Mouse (Mus musculus): ENCODE measurements around the gene Apobec4.
"Not testable (repeated sequence)": the region's sequence is repeated elsewhere in the genome, so short reads cannot be mapped to it uniquely, and the experiment has no call there.

Apobec4 gene

DNA sequence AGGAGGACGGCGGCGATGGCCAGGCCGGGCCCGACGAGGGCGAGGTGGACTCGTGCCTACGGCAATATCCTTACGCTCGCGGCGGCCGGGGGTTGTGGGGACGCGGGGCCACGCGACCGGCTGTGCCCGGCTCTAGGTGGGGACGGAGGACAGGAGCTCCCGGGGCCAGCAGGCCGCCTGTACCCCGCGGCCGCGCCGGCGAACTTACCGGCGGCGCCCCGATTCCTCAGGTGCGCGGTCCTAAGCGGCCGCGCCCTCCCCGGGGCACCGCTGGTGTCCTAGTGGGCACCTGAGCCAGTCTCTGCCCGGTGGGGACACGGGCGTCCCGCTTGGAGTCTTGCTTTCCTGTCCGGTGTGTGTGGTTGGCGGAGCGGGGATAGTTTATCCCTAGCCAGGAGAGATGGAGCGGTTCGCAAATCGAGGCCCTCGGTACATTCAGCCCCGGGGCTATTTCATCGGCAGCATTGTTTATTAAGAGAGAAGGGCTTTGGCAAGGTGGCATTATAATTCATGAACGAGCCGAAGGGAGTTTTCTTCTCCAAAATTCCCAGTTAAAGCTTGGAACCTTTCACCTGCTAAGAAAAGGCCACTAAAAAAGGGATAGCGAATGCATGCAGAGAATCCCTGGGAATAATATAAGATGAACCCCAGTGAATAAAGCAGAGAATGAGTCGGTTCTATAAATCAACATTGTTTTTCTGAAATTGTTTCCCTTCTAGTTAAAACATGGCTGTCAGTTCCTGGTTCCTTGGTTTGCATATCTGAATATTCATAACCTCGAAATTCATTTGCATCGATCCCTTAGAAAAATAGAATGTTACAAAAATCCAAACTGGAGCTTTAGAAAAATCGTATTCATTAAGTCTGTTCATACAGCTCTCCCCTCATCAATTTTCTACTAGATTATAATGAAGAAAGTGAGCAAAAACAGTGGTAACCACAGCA is 16.7 kb downstream of the Apobec4 start:
- peak; percentile 25 for DNase-seq (ENCODE audit: low spot score)

DNA sequence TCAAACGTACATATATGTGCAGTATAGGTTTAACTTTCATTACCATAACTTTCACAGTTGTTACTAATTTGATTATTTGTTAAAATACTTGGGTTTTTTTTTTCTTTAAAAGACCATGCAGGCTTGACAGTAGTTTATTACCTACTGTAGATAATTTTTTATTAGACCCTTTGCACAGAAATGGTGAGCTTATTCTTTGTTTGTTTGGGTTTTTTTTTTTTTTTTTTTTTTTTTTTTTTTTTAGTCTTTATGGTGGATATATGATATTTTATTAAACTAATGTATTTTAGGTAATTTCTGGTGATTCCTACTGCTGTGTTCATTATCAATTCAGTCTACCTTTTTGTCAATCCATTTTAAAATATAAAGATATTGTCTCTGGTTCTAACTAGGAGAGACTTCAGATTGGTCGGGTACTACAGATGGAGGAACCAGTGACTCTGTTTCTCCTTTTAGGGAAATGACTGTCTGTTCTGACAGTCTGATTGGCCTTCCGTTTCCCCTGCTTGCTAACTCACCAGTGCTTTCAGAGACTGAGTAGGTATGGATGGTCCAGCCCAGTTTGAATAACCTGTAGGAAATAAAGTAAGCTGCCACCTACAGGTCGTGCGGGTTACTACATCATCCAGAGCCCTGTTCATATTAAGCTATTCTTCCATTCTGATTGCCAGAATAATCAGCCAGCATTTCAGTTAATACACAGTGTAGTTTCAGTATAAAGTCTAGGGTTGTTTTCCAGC is 17.6 kb downstream of the Apobec4 start:
- DNase-seq (ENCODE audit: low spot score), result peak; percentile 48

- DNase-seq (ENCODE audit: low spot score), result no peak
Observed at GRCm38 (mm10) chr1:152771016-152771415, 20.7 kb downstream of the Apobec4 start.

DNA sequence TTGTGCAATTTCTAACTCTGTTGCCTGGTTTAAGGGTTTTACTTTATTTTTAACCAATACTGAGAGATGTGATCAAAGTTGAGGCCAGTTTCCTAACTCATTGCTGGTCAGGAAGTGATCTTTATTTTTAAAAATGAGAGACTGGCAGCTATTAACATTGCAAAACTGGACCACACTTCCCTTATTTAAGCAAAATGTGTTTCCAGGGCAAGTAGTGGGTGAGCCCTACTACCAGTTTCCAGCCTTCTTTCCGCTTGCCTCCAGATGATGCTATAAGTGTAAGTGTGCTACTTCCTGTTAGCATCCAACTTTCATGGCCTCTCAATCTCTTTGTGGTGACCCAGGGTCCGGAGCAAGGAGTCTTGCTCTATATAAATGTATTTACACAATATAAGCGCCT is 24.2 kb downstream of the Apobec4 start:
- not testable (repeated sequence) for DNase-seq (ENCODE audit: low spot score)

- peak; percentile 25 for DNase-seq (ENCODE audit: low spot score)
Observed at GRCm38 (mm10) chr1:152779071-152779737, 28.9 kb downstream of the Apobec4 start.

GRCm38 (mm10) chr1:152784620-152785019 is 34.3 kb downstream of the Apobec4 start:
- DNase-seq (ENCODE audit: low spot score), result no peak

GRCm38 (mm10) chr1:152785446-152785845 is 35.1 kb downstream of the Apobec4 start:
- not testable (repeated sequence) for DNase-seq (ENCODE audit: low spot score)

- no peak for DNase-seq (ENCODE audit: low spot score)
Observed at GRCm38 (mm10) chr1:152786953-152787352, 36.6 kb downstream of the Apobec4 start.

GRCm38 (mm10) chr1:152788121-152788660 is 37.8 kb downstream of the Apobec4 start:
- no peak for DNase-seq (ENCODE audit: low spot score)

- DNase-seq (ENCODE audit: low spot score), result no peak
Observed at GRCm38 (mm10) chr1:152790254-152790653, 39.9 kb downstream of the Apobec4 start.

- DNase-seq (ENCODE audit: low spot score), result no peak
Observed at GRCm38 (mm10) chr1:152790821-152791220, 40.5 kb downstream of the Apobec4 start.

DNA sequence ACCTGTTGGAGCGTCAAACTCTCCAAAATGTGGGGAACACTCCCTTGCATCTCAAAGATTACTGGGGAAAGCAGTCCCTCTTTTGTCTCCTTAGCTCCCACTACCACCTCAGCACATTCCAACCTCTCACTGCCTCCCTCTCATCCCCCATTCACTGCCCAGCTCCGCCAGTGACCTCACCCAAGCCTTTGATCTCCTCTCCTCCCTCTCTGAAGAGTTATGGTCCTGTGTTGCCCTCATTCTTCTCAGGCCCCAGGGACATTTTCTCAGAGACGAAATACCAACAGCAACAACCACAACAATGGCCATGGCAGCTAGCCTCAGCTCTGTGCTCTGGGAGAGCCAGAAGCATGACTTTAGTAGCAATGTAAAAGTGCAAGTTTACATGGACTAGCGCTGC is 40.9 kb downstream of the Apobec4 start:
- DNase-seq (ENCODE audit: low spot score), result no peak

DNA sequence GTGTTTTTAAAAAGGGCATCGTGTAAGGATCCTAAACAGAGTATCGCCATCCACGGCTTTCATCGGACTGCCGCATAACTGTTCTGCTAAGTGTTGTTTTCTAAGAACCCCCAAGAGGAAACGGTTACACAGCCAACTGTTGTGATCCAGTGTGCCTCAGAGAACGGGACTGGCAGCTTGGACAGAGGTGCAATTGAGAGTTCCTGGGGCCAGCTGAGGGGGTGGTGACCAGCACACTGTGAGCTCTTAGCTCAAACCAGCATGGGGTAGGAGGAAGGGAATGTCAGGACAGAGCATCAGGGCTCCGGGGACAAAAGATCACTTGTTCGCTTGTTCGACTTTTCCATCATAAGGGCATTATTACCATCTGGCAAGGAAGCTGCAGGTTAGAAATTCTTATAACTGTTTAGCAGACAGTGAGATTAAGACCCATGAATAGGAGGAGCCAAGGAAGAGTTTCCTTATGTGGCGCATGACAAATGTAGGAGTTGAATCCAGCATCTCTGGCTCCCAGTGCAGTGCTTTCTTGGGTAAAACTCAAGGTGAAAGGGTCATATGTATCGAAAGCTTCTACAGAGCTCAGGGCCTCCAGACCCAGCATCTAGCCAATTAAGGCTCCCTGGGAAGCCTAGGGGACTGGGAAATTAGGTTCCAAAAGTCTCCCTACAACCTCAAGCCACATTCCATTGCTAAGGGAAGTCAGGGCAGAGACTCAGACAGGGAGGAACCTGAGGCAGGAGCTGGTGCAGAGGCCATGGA is 42.6 kb downstream of the Apobec4 start:
- no peak for DNase-seq (ENCODE audit: low spot score)

GRCm38 (mm10) chr1:152793495-152794130 is 43.3 kb downstream of the Apobec4 start:
- no peak for DNase-seq (ENCODE audit: low spot score)

DNA sequence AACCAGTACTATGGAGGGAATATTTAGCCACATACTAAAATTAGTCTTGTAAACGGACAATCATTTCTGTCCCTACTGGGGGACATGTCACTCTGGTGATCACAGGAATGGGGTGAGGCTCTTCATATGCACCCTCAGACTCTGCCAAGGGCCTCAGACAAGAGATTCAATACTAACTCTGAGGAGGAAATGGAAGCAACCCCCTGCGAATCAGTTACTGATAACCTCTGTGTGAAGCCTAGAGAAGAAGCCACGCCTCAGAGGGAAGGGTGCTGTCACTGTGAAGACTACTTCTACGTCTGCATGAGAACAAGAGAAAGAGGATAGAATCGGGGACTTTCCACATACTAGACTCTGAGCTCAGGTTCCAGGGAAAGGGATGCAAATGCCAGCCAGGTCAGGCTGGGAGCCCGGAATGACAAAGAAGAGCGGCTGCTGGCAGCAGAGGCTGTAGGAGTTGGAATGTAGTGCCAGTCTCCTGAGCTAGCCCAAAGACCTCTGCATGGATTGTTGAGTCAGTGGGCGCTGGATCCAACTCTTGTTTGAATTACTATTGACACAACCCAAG is 45.4 kb downstream of the Apobec4 start:
- no peak for DNase-seq (ENCODE audit: low spot score)

- no peak for DNase-seq (ENCODE audit: low spot score)
Observed at GRCm38 (mm10) chr1:152796683-152797263, 46.4 kb downstream of the Apobec4 start.

- no peak for DNase-seq (ENCODE audit: low spot score)
Observed at GRCm38 (mm10) chr1:152798125-152798524, 47.8 kb downstream of the Apobec4 start.

DNA sequence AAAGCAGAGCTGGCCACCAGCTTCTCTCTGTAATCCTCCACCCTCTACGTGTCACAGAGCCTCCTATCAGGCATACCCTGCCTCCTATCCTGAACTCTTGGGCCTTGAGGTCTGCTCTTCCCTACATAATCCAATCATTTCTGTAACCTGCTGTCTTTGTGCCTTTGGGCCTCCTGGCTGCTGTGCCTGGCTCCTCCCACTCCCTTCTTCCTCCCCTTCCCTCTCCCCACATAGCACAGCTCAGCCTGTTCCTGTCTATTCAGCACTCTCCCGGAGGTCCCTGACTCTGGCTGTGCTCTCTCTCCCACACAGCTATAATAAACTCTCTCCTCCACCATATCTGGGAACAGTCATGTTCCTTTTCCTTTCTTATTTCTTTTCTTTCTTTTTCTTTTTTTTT is 49.5 kb downstream of the Apobec4 start, which contains the start of gene Ncf2:
Gene Ncf2, plus strand, starts transcription at position 298 of the 400 bp plus-strand sequence.
- DNase-seq (ENCODE audit: low spot score), result no peak

GRCm38 (mm10) chr1:152800633-152801176 is 50.4 kb downstream of the Apobec4 start:
- no peak for DNase-seq (ENCODE audit: low spot score)

- no peak for DNase-seq (ENCODE audit: low spot score)
Observed at GRCm38 (mm10) chr1:152804907-152805306, 54.6 kb downstream of the Apobec4 start.
